Mouse (Mus musculus) 3T3-L1 (cell line): ENCODE results near the gene Rad51b.
A peak's percentile ranks its signal among the peaks of the same experiment; 100 is the strongest.

Source experiments
- DNase-seq: peaks from one replicate; pipeline ENCODE4 v3.0.0-alpha.2; 2015; ENCODE audit warnings: low read depth, low spot score

Gene Rad51b

GRCm38 (mm10) chr12:79488590-79489242 is 191.6 kb downstream of the Rad51b start:
- peak; percentile 98 for DNase-seq

GRCm38 (mm10) chr12:79490626-79491025 is 193.5 kb downstream of the Rad51b start:
- DNase-seq: no peak

- peak; percentile 76 for DNase-seq
These were observed 195.1 kb downstream of the Rad51b start for GRCm38 (mm10) chr12:79492175-79492574.

- no peak for DNase-seq
These were observed 195.5 kb downstream of the Rad51b start for GRCm38 (mm10) chr12:79492613-79493012.

GRCm38 (mm10) chr12:79493481-79493880 is 196.4 kb downstream of the Rad51b start:
- peak; percentile 89 for DNase-seq

GRCm38 (mm10) chr12:79498326-79498725 is 201.2 kb downstream of the Rad51b start:
- DNase-seq: no peak

GRCm38 (mm10) chr12:79499809-79500208 is 202.7 kb downstream of the Rad51b start:
- DNase-seq: no peak

GRCm38 (mm10) chr12:79501877-79502276 is 204.8 kb downstream of the Rad51b start:
- peak; percentile 83 for DNase-seq

GRCm38 (mm10) chr12:79502862-79503581 is 205.9 kb downstream of the Rad51b start:
- DNase-seq: peak; percentile 61

GRCm38 (mm10) chr12:79503582-79504515 is 206.8 kb downstream of the Rad51b start:
- DNase-seq: peak; percentile 97

GRCm38 (mm10) chr12:79504641-79505040 is 207.6 kb downstream of the Rad51b start:
- no peak for DNase-seq

GRCm38 (mm10) chr12:79506421-79506820 is 209.3 kb downstream of the Rad51b start:
- DNase-seq: peak; percentile 22

GRCm38 (mm10) chr12:79507141-79507681 is 210.1 kb downstream of the Rad51b start:
- DNase-seq: peak; percentile 64

GRCm38 (mm10) chr12:79511454-79512204 is 214.5 kb downstream of the Rad51b start:
- peak; percentile 91 for DNase-seq

GRCm38 (mm10) chr12:79512205-79512886 is 215.3 kb downstream of the Rad51b start:
- DNase-seq: peak; percentile 28

GRCm38 (mm10) chr12:79512982-79513681 is 216.1 kb downstream of the Rad51b start:
- peak; percentile 18 for DNase-seq

- DNase-seq: peak; percentile 97
These were observed 217.6 kb downstream of the Rad51b start for GRCm38 (mm10) chr12:79514680-79515079.

- DNase-seq: peak; percentile 14
These were observed 225.3 kb downstream of the Rad51b start for GRCm38 (mm10) chr12:79522374-79522773.

- DNase-seq: no peak
These were observed 228.1 kb downstream of the Rad51b start for GRCm38 (mm10) chr12:79524941-79525871.
